Mouse (Mus musculus) midbrain, embryonic 11.5 days (tissue): ENCODE measurements at regions not wholly inside any gene's neighbourhood (a gene's known extent, or its start where the extent isn't known, plus 50 kb on each side); places are given as distances from the start of the nearest gene placed in this dataset.

Experiments used
- ATAC-seq: fragments of 200-750 bp; cut with Nextera tagmentation; 2 replicates; pipeline ENCODE4 v1.8.0; 2017; ENCODE audit warnings: moderate TSS enrichment, moderate library complexity; ENCODE audit not compliant: low FRiP score
- DNase-seq: peaks from one replicate; pipeline ENCODE4 v3.0.0; 2015; ENCODE audit warnings: low spot score; ENCODE audit errors: missing footprints
- H3K27ac ChIP-seq: fragments of 300-500 bp; sonication (generic); 2 replicates; pipeline ENCODE4 v1.5.1; 2014; ENCODE audit warnings: low read depth, low read length
- H3K27me3 ChIP-seq: fragments of 300-500 bp; sonication (generic); 2 replicates; pipeline ENCODE4 v1.6.1; 2014; ENCODE audit warnings: mild to moderate bottlenecking, low read length, moderate library complexity, mixed read lengths; ENCODE audit not compliant: control insufficient read depth, insufficient read depth
- H3K36me3 ChIP-seq: fragments of 300-500 bp; sonication (generic); 2 replicates; pipeline ENCODE4 v1.6.1; 2014; ENCODE audit warnings: mild to moderate bottlenecking, low read length, moderate library complexity, mixed read lengths; ENCODE audit not compliant: control insufficient read depth, insufficient read depth
- H3K4me1 ChIP-seq: fragments of 300-500 bp; sonication (generic); 2 replicates; pipeline ENCODE4 v1.6.1; 2014; ENCODE audit warnings: low read length; ENCODE audit not compliant: control insufficient read depth, insufficient read depth
- H3K4me2 ChIP-seq: fragments of 300-500 bp; sonication (generic); 2 replicates; pipeline ENCODE4 v1.6.1; 2014; ENCODE audit warnings: mild to moderate bottlenecking, moderate library complexity
- H3K4me3 ChIP-seq: fragments of 300-500 bp; sonication (generic); 2 replicates; pipeline ENCODE4 v1.5.1; 2014; ENCODE audit warnings: low read depth, low read length
- H3K9ac ChIP-seq: fragments of 300-500 bp; sonication (generic); 2 replicates; pipeline ENCODE4 v1.6.1; 2014; ENCODE audit warnings: low read length
- H3K9me3 ChIP-seq: fragments of 300-500 bp; sonication (generic); 2 replicates; pipeline ENCODE4 v1.6.1; 2016; ENCODE audit warnings: low read length; ENCODE audit not compliant: control insufficient read depth
- WGBS: fragments of 180-500 bp; shearing (Covaris S2); extraction: QIAGEN DNeasy Blood & Tissue Kit; methylation state at CpG from one replicate; pipeline ENCODE4 v1.1.7; 2014; 5-methylcytosine and 5-hydroxymethylcytosine counted together

GRCm38 (mm10) chr13:72735916-72736315 is 107.3 kb downstream of the Irx2 start:
- DNase-seq (no peak), ATAC-seq (no peak)
- Histone ChIP-seq H3K4me3 (no peak overlapping the region), H3K9ac (no peak overlapping the region), H3K4me2 (no peak overlapping the region), H3K27ac (no peak overlapping the region), H3K9me3 (no peaks in the 10 kb centered on the region), H3K4me1 (no peaks in the 10 kb centered on the region), H3K27me3 (no peaks in the 10 kb centered on the region), H3K36me3 (no peaks in the 10 kb centered on the region)
- 78% methylated on average over 8 of the region's 8 CpGs for WGBS

- no peak overlapping the region for H3K4me3 ChIP-seq
- no peak overlapping the region for H3K27ac ChIP-seq
- H3K9me3 ChIP-seq = no peaks in the 10 kb centered on the region
- no peaks in the 10 kb centered on the region for H3K4me1 ChIP-seq
- H3K9ac ChIP-seq = no peak overlapping the region
- DNase-seq (no peak), ATAC-seq (no peak)
- H3K4me2 ChIP-seq = no peak overlapping the region
- no peaks in the 10 kb centered on the region for H3K27me3 ChIP-seq
- WGBS = 87% methylated on average over 8 of the region's 8 CpGs
- no peaks in the 10 kb centered on the region for H3K36me3 ChIP-seq
Measured at GRCm38 (mm10) chr13:72736992-72737391, 108.4 kb downstream of the Irx2 start.

- DNase-seq = no peak
- H3K36me3 ChIP-seq = no peaks in the 10 kb centered on the region
- WGBS = 79% methylated on average over 3 of the region's 3 CpGs
- no peak for ATAC-seq
- H3K4me2 ChIP-seq = no peak overlapping the region
- H3K27ac ChIP-seq = no peak overlapping the region
- no peaks in the 10 kb centered on the region for H3K27me3 ChIP-seq
- H3K4me1 ChIP-seq = no peaks in the 10 kb centered on the region
- no peak overlapping the region for H3K4me3 ChIP-seq
- H3K9ac ChIP-seq = no peak overlapping the region
- no peaks in the 10 kb centered on the region for H3K9me3 ChIP-seq
Measured at GRCm38 (mm10) chr13:72747187-72747586, 118.6 kb downstream of the Irx2 start.

GRCm38 (mm10) chr13:72755036-72755435 is 126.4 kb downstream of the Irx2 start:
- no peaks in the 10 kb centered on the region for H3K4me1 ChIP-seq
- DNase-seq = no peak
- no peak overlapping the region for H3K4me3 ChIP-seq
- WGBS = 90% methylated on average over 4 of the region's 4 CpGs
- no peaks in the 10 kb centered on the region for H3K27me3 ChIP-seq
- no peaks in the 10 kb centered on the region for H3K9me3 ChIP-seq
- H3K4me2 ChIP-seq = no peak overlapping the region
- ATAC-seq = no peak
- no peak overlapping the region for H3K27ac ChIP-seq
- H3K9ac ChIP-seq = no peak overlapping the region
- H3K36me3 ChIP-seq = no peaks in the 10 kb centered on the region

GRCm38 (mm10) chr13:72762481-72762880 is 133.9 kb downstream of the Irx2 start:
- ATAC-seq = no peak
- Histone ChIP-seq H3K4me1 (no peaks in the 10 kb centered on the region), H3K9ac (no peak overlapping the region), H3K4me2 (no peak overlapping the region), H3K27me3 (no peaks in the 10 kb centered on the region), H3K27ac (no peak overlapping the region), H3K9me3 (no peaks in the 10 kb centered on the region), H3K36me3 (no peaks in the 10 kb centered on the region), H3K4me3 (no peak overlapping the region)
- 84% methylated on average over 5 of the region's 5 CpGs for WGBS
- peak; percentile 51 for DNase-seq

- peak; percentile 23 for DNase-seq
- Histone ChIP-seq H3K4me3 (no peak overlapping the region), H3K27ac (no peak overlapping the region), H3K4me2 (no peak overlapping the region), H3K36me3 (no peaks in the 10 kb centered on the region), H3K4me1 (no peaks in the 10 kb centered on the region), H3K27me3 (no peaks in the 10 kb centered on the region), H3K9me3 (no peaks in the 10 kb centered on the region), H3K9ac (no peak overlapping the region)
- WGBS = 60% methylated on average over 4 of the region's 4 CpGs
- ATAC-seq = no peak
Measured at GRCm38 (mm10) chr13:72763337-72763736, 134.7 kb downstream of the Irx2 start.

- no peak overlapping the region for H3K4me3 ChIP-seq
- no peak overlapping the region for H3K27ac ChIP-seq
- WGBS = 73% methylated on average over 5 of the region's 5 CpGs
- no peak overlapping the region for H3K4me2 ChIP-seq
- DNase-seq (no peak), ATAC-seq (no peak)
- H3K9me3 ChIP-seq = no peaks in the 10 kb centered on the region
- H3K36me3 ChIP-seq = no peaks in the 10 kb centered on the region
- H3K9ac ChIP-seq = no peak overlapping the region
- H3K4me1 ChIP-seq = no peaks in the 10 kb centered on the region
- H3K27me3 ChIP-seq = no peaks in the 10 kb centered on the region
Measured at GRCm38 (mm10) chr13:72767306-72767705, 138.7 kb downstream of the Irx2 start.

- H3K4me2 ChIP-seq = no peak overlapping the region
- no peaks in the 10 kb centered on the region for H3K9me3 ChIP-seq
- ATAC-seq (no peak), DNase-seq (no peak)
- no peaks in the 10 kb centered on the region for H3K27me3 ChIP-seq
- no peaks in the 10 kb centered on the region for H3K36me3 ChIP-seq
- no peak overlapping the region for H3K9ac ChIP-seq
- 78% methylated on average over 12 of the region's 12 CpGs for WGBS
- no peaks in the 10 kb centered on the region for H3K4me1 ChIP-seq
- H3K4me3 ChIP-seq = no peak overlapping the region
- H3K27ac ChIP-seq = no peak overlapping the region
Measured at GRCm38 (mm10) chr13:72769007-72769595, 140.5 kb downstream of the Irx2 start.

GRCm38 (mm10) chr13:72783026-72783726 is 154.6 kb downstream of the Irx2 start:
- Histone ChIP-seq H3K9ac (no peak overlapping the region), H3K4me3 (no peak overlapping the region), H3K36me3 (no peaks in the 10 kb centered on the region), H3K27me3 (no peaks in the 10 kb centered on the region), H3K27ac (no peak overlapping the region), H3K4me1 (no peaks in the 10 kb centered on the region), H3K4me2 (no peak overlapping the region), H3K9me3 (no peaks in the 10 kb centered on the region)
- 74% methylated on average over 7 of the region's 7 CpGs for WGBS
- 0 out of 2 replicates have a peak, but pooled peaks have one; percentile 35 for ATAC-seq
- no peak for DNase-seq
